Mouse (Mus musculus): ENCODE measurements around the gene Lrrc27. TPM values are rescaled to one million over a fixed set of nuclear protein-coding genes. Genes with fewer than 3 reads are reported as not detected.
A peak's percentile ranks its signal among the peaks of the same experiment; 100 is the strongest.

Gene Lrrc27
- polyA plus RNA-seq, 1 experiment from 2014 or later, result 4.9 TPM

DNA sequence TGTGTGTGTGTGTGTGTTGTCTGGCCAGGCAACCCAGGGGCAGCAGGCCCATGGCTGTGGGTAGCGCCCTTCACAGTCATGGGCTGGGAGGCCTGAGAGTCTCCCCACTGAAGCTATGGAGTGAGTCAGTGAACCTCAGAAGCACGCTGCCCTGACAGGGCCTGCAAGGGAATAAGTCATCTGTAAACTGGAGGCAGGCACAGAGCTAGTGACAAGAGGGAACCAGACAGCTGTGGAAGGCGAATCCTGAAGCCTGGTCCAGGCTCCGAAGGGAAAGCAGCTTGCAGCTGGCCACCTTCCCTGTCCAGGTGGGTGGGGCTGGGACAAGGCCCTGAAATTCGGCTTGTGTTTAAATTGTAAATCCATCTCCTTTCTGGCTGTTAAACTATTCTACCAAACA, 33.3 kb downstream of the Lrrc27 start:
- no peak for DNase-seq (ENCODE audit: low spot score)
- Histone ChIP-seq H3K9ac (ENCODE audit: low read length) (no peak overlapping the region), H3K9me3 (replicated peaks; ENCODE audit: control insufficient read depth, low read length) (no peaks in the 10 kb centered on the region), H3K4me3 (ENCODE audit: low read depth, low read length) (no peak overlapping the region), H3K4me2 (ENCODE audit: low read length) (no peak overlapping the region), H3K27ac (ENCODE audit: low read depth, low read length) (no peak overlapping the region), H3K27me3 (replicated peaks; ENCODE audit: control insufficient read depth, insufficient read depth, low read length) (peaks cover 13% of the 10 kb centered on the region; the same call in 1 of the 2 replicates), H3K4me1 (ENCODE audit: control insufficient read depth, insufficient read depth, low read length) (peaks cover 10% of the 10 kb centered on the region), H3K36me3 (ENCODE audit: control insufficient read depth, insufficient read depth, low read length) (no peaks in the 10 kb centered on the region)
- WGBS, result 88% methylated on average over 5 of the region's 5 CpGs
- ATAC-seq, result no peak

GRCm38 (mm10) chr7:139246931-139247880, 34.4 kb downstream of the Lrrc27 start:
- WGBS, result 4% methylated on average over 38 of the region's 38 CpGs
- peaks cover 13% of the 10 kb centered on the region; the same call in 1 of the 2 replicates for H3K27me3 ChIP-seq (replicated peaks; ENCODE audit: control insufficient read depth, insufficient read depth, low read length)
- H3K4me1 ChIP-seq (ENCODE audit: control insufficient read depth, insufficient read depth, low read length), result peaks cover 10% of the 10 kb centered on the region
- peak overlapping the region; percentile 48; the same call in 1 of the 2 replicates for H3K27ac ChIP-seq (ENCODE audit: low read depth, low read length)
- peak overlapping the region; percentile 79 for H3K9ac ChIP-seq (ENCODE audit: low read length)
- no peaks in the 10 kb centered on the region for H3K36me3 ChIP-seq (ENCODE audit: control insufficient read depth, insufficient read depth, low read length)
- H3K4me2 ChIP-seq (ENCODE audit: low read length), result peak overlapping the region; percentile 97
- H3K4me3 ChIP-seq (ENCODE audit: low read depth, low read length), result peak overlapping the region; percentile 64
- no peaks in the 10 kb centered on the region for H3K9me3 ChIP-seq (replicated peaks; ENCODE audit: control insufficient read depth, low read length)
- ATAC-seq, result peak; percentile 38; the same call in 1 of the 2 replicates
- DNase-seq (ENCODE audit: low spot score), result peak; percentile 41

DNA sequence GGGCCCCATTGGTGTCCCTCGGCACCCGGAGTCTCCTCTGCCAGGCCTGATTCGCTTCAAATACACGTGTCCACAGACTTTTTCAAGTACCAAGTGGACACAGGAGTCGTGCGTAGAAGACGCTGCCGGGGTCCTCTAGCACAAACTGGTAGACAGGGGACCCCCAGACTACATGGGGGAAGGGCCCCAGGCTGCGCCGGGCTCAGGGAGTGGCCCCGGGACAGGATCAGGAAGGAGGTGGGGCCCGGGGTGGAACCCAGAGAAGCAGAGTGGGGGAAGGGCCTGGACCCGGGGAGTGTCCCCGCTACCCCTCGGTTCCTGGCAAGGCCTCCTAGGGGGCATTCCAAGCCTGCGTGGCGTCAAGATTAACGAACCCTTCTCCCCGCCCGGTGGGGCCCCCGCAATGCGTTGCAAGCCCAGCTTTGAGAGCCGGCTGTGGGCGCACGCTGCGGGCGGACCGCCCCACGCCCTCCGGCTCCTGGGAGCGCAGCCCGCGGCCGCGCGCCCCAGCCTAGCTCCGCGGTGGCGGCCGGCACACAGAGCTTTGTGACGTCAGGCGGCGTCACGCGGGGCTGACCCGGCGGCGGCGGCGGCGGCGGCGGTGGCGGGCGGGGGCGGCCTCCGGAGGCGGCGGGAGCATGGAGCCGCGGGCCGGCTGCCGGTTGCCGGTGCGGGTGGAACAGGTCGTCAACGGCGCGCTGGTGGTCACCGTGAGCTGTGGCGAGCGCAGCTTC, 35.3 kb downstream of the Lrrc27 start, which contains the start of gene Pwwp2b:
TSS of gene Pwwp2b (plus strand) at position 602 of the 734 bp plus-strand sequence.
- H3K27me3 ChIP-seq (replicated peaks; ENCODE audit: control insufficient read depth, insufficient read depth, low read length), result peaks cover 13% of the 10 kb centered on the region; the same call in 1 of the 2 replicates
- H3K36me3 ChIP-seq (ENCODE audit: control insufficient read depth, insufficient read depth, low read length), result no peaks in the 10 kb centered on the region
- H3K9ac ChIP-seq (ENCODE audit: low read length), result peak within 1 kb of the TSS; percentile 79
- no peaks in the 10 kb centered on the region for H3K9me3 ChIP-seq (replicated peaks; ENCODE audit: control insufficient read depth, low read length)
- peak within 1 kb of the TSS; percentile 64 for H3K4me3 ChIP-seq (ENCODE audit: low read depth, low read length)
- WGBS, result under 1% methylated on average over 33 of the region's 72 CpGs
- ATAC-seq (peak; percentile 89), DNase-seq (ENCODE audit: low spot score) (peak; percentile 77)
- H3K4me1 ChIP-seq (ENCODE audit: control insufficient read depth, insufficient read depth, low read length), result peaks cover 10% of the 10 kb centered on the region
- peak within 1 kb of the TSS; percentile 97 for H3K4me2 ChIP-seq (ENCODE audit: low read length)
- H3K27ac ChIP-seq (ENCODE audit: low read depth, low read length), result peak within 1 kb of the TSS; percentile 48; the same call in 1 of the 2 replicates

DNA sequence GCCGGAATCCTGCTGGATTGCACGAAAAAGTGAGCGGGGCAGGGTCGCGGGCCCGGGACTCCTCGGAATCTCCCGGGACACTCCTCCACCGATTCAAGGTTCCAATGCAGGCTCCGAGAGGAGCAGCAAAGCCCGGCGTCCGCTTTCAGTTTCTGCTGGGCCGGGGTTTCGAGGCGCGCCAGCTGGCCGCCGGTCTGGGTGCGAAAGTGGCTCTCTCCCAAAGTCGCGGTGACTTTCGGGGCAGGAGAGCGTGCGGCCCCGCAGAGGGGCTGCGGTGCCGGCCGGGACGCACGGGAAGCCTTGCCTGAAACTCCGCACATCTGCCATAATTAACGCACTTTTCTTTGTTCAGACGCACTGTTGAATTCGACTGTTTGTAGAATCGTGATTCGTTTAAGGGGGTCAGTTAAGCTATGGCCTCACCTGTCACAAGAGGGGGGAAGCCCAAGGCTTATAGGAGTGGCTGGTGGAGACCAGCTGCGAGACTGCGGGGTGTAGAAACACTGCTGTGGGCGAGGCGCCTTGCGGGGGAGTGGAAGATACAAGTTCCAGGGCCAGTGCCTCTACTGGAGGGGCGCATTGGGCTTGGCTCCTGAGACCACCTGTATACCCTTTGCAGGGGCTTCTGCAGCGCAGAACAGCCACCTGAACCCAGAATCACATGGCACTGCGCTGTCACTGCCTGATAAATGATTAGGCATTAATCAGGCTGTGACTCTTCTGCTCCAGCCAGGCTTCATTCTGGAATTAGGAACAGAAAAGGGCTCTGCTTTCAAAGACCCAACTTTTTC, 36.0 kb downstream of the Lrrc27 start:
- ATAC-seq, result no peak; the same call in 1 of the 2 replicates
- peak; percentile 32 for DNase-seq (ENCODE audit: low spot score)
- H3K9me3 ChIP-seq (replicated peaks; ENCODE audit: control insufficient read depth, low read length), result no peaks in the 10 kb centered on the region
- H3K4me3 ChIP-seq (ENCODE audit: low read depth, low read length), result peak overlapping the region; percentile 64
- H3K4me2 ChIP-seq (ENCODE audit: low read length), result peak overlapping the region; percentile 97
- H3K36me3 ChIP-seq (ENCODE audit: control insufficient read depth, insufficient read depth, low read length), result no peaks in the 10 kb centered on the region
- peak overlapping the region; percentile 79 for H3K9ac ChIP-seq (ENCODE audit: low read length)
- peak overlapping the region; percentile 48; the same call in 1 of the 2 replicates for H3K27ac ChIP-seq (ENCODE audit: low read depth, low read length)
- under 1% methylated on average over 43 of the region's 45 CpGs for WGBS
- H3K27me3 ChIP-seq (replicated peaks; ENCODE audit: control insufficient read depth, insufficient read depth, low read length), result peaks cover 13% of the 10 kb centered on the region; the same call in 1 of the 2 replicates
- peaks cover 10% of the 10 kb centered on the region for H3K4me1 ChIP-seq (ENCODE audit: control insufficient read depth, insufficient read depth, low read length)

GRCm38 (mm10) chr7:139249406-139250210, 36.8 kb downstream of the Lrrc27 start:
- ATAC-seq (no peak), DNase-seq (ENCODE audit: low spot score) (peak; percentile 50)
- Histone ChIP-seq H3K4me1 (ENCODE audit: control insufficient read depth, insufficient read depth, low read length) (peaks cover 10% of the 10 kb centered on the region), H3K36me3 (ENCODE audit: control insufficient read depth, insufficient read depth, low read length) (no peaks in the 10 kb centered on the region), H3K9me3 (replicated peaks; ENCODE audit: control insufficient read depth, low read length) (no peaks in the 10 kb centered on the region), H3K4me3 (ENCODE audit: low read depth, low read length) (0 out of 2 replicates have a peak overlapping the region, but pooled peaks have one; percentile 64), H3K27me3 (replicated peaks; ENCODE audit: control insufficient read depth, insufficient read depth, low read length) (peaks cover 13% of the 10 kb centered on the region; the same call in 1 of the 2 replicates), H3K4me2 (ENCODE audit: low read length) (peak overlapping the region; percentile 97), H3K9ac (ENCODE audit: low read length) (no peak overlapping the region), H3K27ac (ENCODE audit: low read depth, low read length) (no peak overlapping the region)
- WGBS, result 36% methylated on average over 7 of the region's 7 CpGs

DNA sequence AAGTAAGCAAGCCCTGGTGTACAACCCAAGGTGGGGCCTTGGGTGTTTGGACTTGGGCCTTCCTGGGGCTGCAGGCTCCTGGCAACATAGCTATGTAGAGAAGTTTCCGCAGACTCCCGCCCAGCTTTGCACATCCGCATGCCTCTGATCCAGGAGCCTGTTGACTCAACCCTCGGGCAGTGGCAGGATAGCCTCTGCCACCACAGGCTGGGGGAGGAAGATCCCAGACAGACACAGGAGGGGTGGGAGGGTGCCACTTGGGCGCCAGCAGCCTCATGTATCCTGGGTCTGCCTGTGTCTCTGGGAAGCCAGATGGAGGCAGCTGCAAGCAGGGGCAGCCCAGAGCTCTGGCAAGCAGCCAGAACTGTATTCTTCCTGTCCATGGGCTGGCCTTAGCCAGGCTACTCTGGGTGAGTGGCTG, 39.1 kb downstream of the Lrrc27 start:
- no peak overlapping the region for H3K9ac ChIP-seq (ENCODE audit: low read length)
- peaks cover 8% of the 10 kb centered on the region; the same call in 1 of the 2 replicates for H3K27me3 ChIP-seq (replicated peaks; ENCODE audit: control insufficient read depth, insufficient read depth, low read length)
- H3K4me3 ChIP-seq (ENCODE audit: low read depth, low read length), result no peak overlapping the region
- no peaks in the 10 kb centered on the region for H3K9me3 ChIP-seq (replicated peaks; ENCODE audit: control insufficient read depth, low read length)
- 72% methylated on average over 5 of the region's 5 CpGs for WGBS
- ATAC-seq, result no peak
- no peak overlapping the region for H3K4me2 ChIP-seq (ENCODE audit: low read length)
- DNase-seq (ENCODE audit: low spot score), result peak; percentile 69
- H3K36me3 ChIP-seq (ENCODE audit: control insufficient read depth, insufficient read depth, low read length), result no peaks in the 10 kb centered on the region
- peaks cover 10% of the 10 kb centered on the region for H3K4me1 ChIP-seq (ENCODE audit: control insufficient read depth, insufficient read depth, low read length)
- H3K27ac ChIP-seq (ENCODE audit: low read depth, low read length), result 0 out of 2 replicates have a peak overlapping the region, but pooled peaks have one; percentile 21

DNA sequence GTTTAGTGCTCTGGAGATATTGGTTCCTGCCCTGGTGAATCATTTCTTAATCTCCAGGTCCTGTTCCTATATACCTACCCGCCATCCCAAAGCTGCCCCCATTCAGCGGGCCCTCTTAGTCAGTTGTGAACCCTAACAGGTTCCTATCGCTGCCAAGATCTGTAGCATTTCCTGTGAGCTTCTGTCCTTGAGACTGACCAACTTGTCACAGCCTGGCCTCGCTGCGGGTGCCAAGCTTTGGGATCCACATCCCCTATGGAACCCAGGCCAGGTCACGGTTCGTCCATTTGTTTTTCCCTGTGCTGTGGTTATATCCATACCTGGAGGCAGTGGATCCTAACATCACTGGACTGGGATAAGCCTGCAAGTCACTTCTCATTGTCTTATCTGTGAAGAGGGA, 39.8 kb downstream of the Lrrc27 start:
- ATAC-seq (no peak), DNase-seq (ENCODE audit: low spot score) (no peak)
- H3K36me3 ChIP-seq (ENCODE audit: control insufficient read depth, insufficient read depth, low read length), result no peaks in the 10 kb centered on the region
- no peak overlapping the region for H3K4me2 ChIP-seq (ENCODE audit: low read length)
- H3K9ac ChIP-seq (ENCODE audit: low read length), result no peak overlapping the region
- H3K4me3 ChIP-seq (ENCODE audit: low read depth, low read length), result no peak overlapping the region
- H3K27ac ChIP-seq (ENCODE audit: low read depth, low read length), result no peak overlapping the region
- 93% methylated on average over 7 of the region's 7 CpGs for WGBS
- H3K9me3 ChIP-seq (replicated peaks; ENCODE audit: control insufficient read depth, low read length), result no peaks in the 10 kb centered on the region
- peaks cover 6% of the 10 kb centered on the region for H3K4me1 ChIP-seq (ENCODE audit: control insufficient read depth, insufficient read depth, low read length)
- peaks cover 4% of the 10 kb centered on the region; the same call in 1 of the 2 replicates for H3K27me3 ChIP-seq (replicated peaks; ENCODE audit: control insufficient read depth, insufficient read depth, low read length)
